Mouse (Mus musculus) layer of hippocampus, adult 8-10 months (tissue): Measurements from ENCODE around the gene Kirrel3. TPM values are rescaled to one million over a fixed set of nuclear protein-coding genes. Genes with fewer than 3 reads are reported as not detected.

Source experiments
- DNase-seq, 2 experiments: peaks; one replicate each; pipeline ENCODE4 v3.0.0; 2022; ENCODE audit warnings: low spot score in 2 of 2
- total RNA-seq, 4 experiments: library from RNA; stranded (reverse); gene quantifications; 2 replicates each; pipeline ENCODE4 v1.2.4; 2022

Kirrel3 gene
- total RNA-seq, 4 experiments from 2014 or later, result 49.7 to 55.4 (median 53.9) TPM

- DNase-seq, result no peak
These were observed 106.4 kb downstream of the Kirrel3 start for GRCm38 (mm10) chr9:34592073-34592610.

GRCm38 (mm10) chr9:34593889-34594288 lies 108.2 kb downstream of the Kirrel3 start:
- DNase-seq, result no peak

GRCm38 (mm10) chr9:34600326-34600725 lies 114.6 kb downstream of the Kirrel3 start:
- no peak for DNase-seq

- DNase-seq, result no peak
These were observed 118.1 kb downstream of the Kirrel3 start for GRCm38 (mm10) chr9:34603750-34604149.

- DNase-seq, result no peak
These were observed 119.2 kb downstream of the Kirrel3 start for GRCm38 (mm10) chr9:34604931-34605330.

GRCm38 (mm10) chr9:34605486-34605885 lies 119.8 kb downstream of the Kirrel3 start:
- no peak for DNase-seq

- no peak for DNase-seq
These were observed 122.3 kb downstream of the Kirrel3 start for GRCm38 (mm10) chr9:34607976-34608375.

- DNase-seq, result no peak
These were observed 127.4 kb downstream of the Kirrel3 start for GRCm38 (mm10) chr9:34612886-34613769.

GRCm38 (mm10) chr9:34618099-34618498 lies 132.4 kb downstream of the Kirrel3 start:
- no peak for DNase-seq

- DNase-seq, result no peak
These were observed 134.2 kb downstream of the Kirrel3 start for GRCm38 (mm10) chr9:34619913-34620312.

GRCm38 (mm10) chr9:34623526-34623925 lies 137.8 kb downstream of the Kirrel3 start:
- no peak for DNase-seq

GRCm38 (mm10) chr9:34624021-34624420 lies 138.3 kb downstream of the Kirrel3 start:
- DNase-seq, result no peak

GRCm38 (mm10) chr9:34628841-34629240 lies 143.1 kb downstream of the Kirrel3 start:
- DNase-seq, result no peak

- DNase-seq, result no peak
These were observed 150.0 kb downstream of the Kirrel3 start for GRCm38 (mm10) chr9:34635696-34636095.

GRCm38 (mm10) chr9:34643917-34644316 lies 158.2 kb downstream of the Kirrel3 start:
- DNase-seq, result no peak

- DNase-seq, result no peak
These were observed 158.7 kb downstream of the Kirrel3 start for GRCm38 (mm10) chr9:34644392-34644791.

GRCm38 (mm10) chr9:34646831-34647230 lies 161.1 kb downstream of the Kirrel3 start:
- DNase-seq, result no peak

GRCm38 (mm10) chr9:34652278-34652677 lies 166.6 kb downstream of the Kirrel3 start:
- no peak for DNase-seq

GRCm38 (mm10) chr9:34653141-34653540 lies 167.4 kb downstream of the Kirrel3 start:
- no peak for DNase-seq

- DNase-seq, result no peak
These were observed 174.9 kb downstream of the Kirrel3 start for GRCm38 (mm10) chr9:34660566-34660965.

GRCm38 (mm10) chr9:34663412-34663811 lies 177.7 kb downstream of the Kirrel3 start:
- DNase-seq, result no peak

- DNase-seq, result no peak
These were observed 179.9 kb downstream of the Kirrel3 start for GRCm38 (mm10) chr9:34665361-34666129.
